Mouse (Mus musculus): ENCODE measurements around the gene Itsn1.

The Itsn1 gene

GRCm38 (mm10) chr16:91770662-91771061 is 41.6 kb downstream of the Itsn1 start:
- DNase-seq = no peak

DNA sequence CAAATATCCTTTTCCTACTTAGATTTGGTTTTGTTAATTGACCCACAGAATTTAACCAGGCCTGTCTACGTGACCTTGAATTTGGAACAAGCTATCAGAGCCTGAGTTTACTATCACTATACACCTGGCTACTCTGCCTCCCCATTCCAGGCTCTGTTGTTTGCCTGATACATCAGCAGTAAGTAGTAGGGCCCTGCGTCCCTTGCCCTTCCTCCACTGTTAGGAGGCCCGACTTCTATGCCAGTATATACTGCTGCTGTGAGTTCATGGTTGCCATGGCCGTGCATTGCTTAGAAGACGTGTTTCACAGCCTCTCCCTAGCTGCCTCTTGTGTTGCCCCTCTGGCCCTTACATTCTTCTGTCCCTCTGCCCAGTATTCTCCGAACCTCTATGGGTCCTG is 42.3 kb downstream of the Itsn1 start:
- DNase-seq = no peak

DNA sequence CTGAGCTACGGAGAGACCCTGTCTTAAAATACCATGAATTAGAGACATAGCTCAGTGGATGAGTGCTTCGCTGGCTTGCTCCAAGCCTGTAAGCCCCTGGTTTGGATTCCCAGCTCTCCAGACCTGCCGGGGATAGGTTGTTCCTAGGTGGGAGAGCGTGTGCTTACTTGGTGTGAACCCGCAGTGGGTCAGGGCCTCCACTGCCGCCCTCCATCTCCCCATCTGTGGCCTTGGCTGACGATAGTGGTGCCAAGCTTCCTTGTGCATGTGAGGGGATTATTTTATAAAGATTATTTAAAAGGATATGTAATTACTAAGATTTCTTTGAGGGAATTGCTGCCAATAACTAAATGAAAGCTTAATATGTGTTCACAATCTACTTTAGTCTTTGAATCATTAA is 43.5 kb downstream of the Itsn1 start:
- no peak for DNase-seq

GRCm38 (mm10) chr16:91779576-91779975 is 50.5 kb downstream of the Itsn1 start:
- DNase-seq = no peak

DNA sequence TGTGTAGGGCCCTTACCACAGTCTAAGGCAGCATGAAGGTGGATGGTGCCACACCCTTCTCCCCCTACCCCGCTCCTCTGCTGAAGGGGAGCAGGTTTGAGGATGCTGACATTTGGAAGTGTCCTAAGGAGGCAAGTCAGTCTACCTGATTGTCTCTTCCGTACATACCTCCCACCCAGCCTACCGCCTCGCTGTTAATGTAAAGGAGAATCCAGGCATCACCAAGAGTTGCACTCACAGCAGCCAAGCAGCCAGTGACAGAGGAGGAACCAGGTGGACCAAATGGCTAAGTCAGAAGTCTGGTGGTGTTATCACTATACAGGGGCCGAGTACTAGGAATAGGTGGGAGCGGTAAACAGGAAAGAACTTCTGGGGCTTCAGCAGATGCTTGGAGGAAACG is 51.1 kb downstream of the Itsn1 start:
- no peak for DNase-seq

DNA sequence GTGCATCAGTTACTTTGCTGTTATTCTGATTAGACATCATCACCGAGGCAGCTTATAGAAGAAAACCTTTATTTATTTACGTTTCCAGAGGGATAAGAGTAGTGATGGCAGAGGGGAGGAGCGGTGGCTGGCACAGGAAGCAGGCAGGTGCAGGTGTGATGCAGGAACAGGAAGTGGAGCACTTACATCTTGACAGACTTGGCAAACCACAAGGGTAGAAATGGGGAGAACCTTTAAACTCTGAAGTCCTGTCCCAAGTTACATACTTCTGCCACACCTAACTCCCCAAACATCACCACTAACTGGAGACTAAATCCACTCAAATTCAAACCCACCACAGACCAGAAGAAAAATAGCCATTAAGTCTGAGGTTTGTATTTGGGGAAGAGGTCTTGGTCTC is 51.7 kb downstream of the Itsn1 start:
- no peak for DNase-seq

GRCm38 (mm10) chr16:91783191-91783590 is 54.1 kb downstream of the Itsn1 start:
- DNase-seq = peak; percentile 65 to 73

- DNase-seq = no peak
Observed at GRCm38 (mm10) chr16:91784298-91784697, 55.2 kb downstream of the Itsn1 start.

DNA sequence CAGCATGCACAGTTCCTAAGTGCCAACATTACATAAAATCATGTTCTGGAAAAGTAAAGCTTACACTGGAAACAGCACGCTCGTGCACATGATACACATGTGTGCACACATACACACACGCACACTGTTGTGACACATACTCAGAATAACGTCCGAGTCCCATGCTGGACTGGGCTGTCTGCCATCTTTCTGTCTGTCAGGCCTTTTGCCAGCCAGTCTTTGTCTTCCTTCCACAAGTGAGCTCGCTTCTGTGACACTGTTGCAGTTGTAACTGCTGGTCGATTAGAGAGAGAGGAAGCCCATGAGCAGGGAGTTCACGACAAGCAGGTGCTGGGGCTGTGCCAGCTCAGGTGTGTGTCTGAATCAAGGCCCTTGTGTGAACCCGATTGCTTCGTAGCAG is 57.3 kb downstream of the Itsn1 start:
- peak; percentile 54 to 71 for DNase-seq

DNA sequence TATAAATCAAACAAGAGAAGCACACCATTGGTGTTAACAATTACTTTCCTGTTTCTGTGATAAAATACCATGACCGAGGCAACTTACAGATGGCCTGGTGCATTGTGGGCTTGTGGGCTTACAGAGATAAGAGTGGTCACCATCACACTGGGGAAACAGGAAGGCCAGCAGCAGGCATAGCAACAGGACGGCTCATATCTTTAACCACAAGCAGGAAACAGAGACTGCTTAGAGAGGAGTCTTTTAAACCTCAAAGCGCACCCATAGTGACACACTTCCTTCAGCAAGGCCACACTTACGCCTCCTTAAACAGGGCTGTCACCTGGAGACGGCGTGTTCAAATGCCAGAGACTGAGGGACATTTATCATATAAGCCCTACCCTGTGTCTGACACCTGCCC is 60.6 kb downstream of the Itsn1 start:
- no peak for DNase-seq

GRCm38 (mm10) chr16:91792477-91793196 is 63.6 kb downstream of the Itsn1 start:
- DNase-seq = no peak

DNA sequence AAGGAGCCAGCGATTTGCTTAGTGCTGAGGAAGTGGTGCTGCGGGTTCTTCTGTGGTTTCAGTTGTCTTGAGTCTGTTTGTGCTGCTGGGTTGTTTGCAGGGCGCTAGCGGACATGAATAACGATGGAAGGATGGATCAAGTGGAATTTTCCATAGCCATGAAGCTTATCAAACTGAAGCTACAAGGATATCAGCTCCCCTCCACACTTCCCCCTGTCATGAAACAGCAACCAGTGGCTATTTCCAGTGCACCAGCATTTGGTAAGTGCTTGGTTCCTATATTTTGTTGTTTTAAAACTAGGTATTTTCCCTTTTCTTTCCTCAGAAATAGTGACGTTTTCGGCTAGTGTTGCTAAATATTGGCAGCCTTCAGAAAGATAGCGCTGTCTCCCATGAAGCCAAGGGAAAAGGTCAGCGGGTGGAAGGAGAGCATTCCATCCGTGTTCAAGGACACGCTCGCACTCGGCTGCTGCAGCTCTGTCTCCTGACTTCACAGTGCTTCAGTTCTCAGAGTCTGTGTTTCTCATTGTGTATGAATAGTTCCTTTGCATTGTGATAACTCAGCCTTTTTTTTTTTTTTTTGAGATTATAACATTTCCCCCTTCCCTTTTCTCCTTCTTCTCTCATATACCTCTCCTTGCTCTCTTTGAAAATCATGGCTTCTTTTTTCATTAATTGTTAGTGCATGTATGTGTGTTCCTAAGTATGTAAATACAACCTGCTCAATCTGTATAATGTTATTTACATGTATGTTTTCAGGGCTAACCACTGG is 64.6 kb downstream of the Itsn1 start:
- DNase-seq = no peak

GRCm38 (mm10) chr16:91794306-91794705 is 65.2 kb downstream of the Itsn1 start:
- DNase-seq = no peak

GRCm38 (mm10) chr16:91795044-91795443 is 66.0 kb downstream of the Itsn1 start:
- DNase-seq = no peak

DNA sequence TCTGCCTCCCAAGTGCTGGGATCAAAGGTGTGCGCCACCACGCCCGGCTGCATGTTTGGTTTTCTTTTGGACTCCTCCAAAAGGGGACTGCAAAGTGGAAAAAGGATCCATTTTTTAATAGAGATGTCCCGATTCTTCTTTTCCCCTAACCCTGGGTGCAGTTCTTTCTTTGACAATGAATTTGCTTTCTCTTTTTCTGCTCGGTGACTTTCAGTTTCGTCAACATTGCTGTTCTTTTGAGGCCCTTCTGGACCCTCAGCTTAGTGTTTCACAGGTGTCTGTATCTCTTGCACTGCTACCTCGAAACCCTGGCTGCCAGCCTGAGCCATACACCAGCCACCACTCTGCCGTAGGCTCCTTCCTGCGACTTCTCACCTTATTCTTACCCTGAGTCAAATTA is 66.5 kb downstream of the Itsn1 start:
- no peak for DNase-seq

GRCm38 (mm10) chr16:91801426-91801825 is 72.3 kb downstream of the Itsn1 start:
- DNase-seq = no peak

GRCm38 (mm10) chr16:91802461-91803062 is 73.5 kb downstream of the Itsn1 start:
- no peak for DNase-seq

GRCm38 (mm10) chr16:91804418-91804817 is 75.3 kb downstream of the Itsn1 start:
- no peak for DNase-seq

DNA sequence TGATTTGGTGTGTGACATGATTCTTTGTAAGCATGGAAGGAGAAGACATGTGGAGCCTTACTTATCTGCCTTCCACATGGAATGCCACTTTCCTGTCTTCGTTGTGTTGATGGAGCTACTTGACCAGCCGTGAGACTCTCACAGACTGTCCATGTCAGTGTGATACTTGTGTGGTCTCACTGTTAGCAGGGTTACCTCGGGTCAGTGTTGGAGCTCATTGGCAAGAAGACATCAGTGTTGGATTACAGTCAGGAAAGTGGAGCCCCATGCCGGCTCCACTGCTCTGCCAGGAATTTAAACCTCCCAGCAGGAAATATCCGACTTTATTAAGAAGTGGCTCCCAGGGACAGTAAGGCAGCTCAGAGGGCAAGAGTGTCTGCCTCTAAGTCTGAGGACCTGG is 75.8 kb downstream of the Itsn1 start:
- peak in 1 of 2 experiments; percentile 31 for DNase-seq

DNA sequence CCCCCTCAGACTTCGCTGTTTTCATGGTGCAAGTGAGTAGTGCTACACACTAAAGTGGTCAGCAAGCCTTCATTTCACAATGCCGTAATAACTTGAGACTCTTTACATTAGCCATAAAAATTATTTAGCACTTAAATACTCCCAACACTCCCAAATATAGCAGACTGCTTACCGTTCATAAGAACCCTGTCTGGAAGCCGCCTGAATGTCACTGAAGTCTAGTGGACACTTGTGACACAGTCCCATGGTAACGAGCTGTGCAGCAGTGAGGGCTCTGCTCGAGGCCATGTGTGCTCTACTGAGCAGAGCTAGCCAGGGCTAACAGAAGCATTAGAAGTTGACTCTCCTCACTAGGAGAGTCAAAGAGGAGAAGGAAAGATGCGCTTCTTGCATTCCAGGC is 81.2 kb downstream of the Itsn1 start:
- no peak for DNase-seq

GRCm38 (mm10) chr16:91811339-91811738 is 82.3 kb downstream of the Itsn1 start:
- no peak for DNase-seq

DNA sequence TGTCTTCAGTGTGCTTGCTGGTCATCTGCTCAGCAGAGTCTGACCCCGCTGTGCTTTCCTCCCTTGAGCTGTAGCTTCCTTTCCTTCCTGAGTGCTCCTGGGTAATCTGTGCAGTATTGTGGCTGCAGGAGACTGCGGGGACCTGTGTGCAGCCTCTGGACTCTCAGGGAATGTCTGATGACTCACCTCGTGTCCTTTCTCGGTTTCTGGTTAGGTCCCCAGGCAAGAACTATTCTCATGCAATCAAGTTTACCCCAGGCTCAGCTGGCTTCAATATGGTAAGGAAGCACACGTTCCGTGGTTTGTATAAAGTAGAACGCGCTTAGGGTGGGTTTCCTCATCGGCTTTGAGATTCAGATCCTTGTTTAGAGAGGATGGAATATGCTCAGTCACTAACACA is 82.8 kb downstream of the Itsn1 start:
- no peak for DNase-seq

- DNase-seq = no peak
Observed at GRCm38 (mm10) chr16:91813543-91813942, 84.5 kb downstream of the Itsn1 start.

- no peak for DNase-seq
Observed at GRCm38 (mm10) chr16:91815067-91815466, 86.0 kb downstream of the Itsn1 start.
